ENCODE assay signal across 14 mouse cellular contexts in the genomic region with DNA sequence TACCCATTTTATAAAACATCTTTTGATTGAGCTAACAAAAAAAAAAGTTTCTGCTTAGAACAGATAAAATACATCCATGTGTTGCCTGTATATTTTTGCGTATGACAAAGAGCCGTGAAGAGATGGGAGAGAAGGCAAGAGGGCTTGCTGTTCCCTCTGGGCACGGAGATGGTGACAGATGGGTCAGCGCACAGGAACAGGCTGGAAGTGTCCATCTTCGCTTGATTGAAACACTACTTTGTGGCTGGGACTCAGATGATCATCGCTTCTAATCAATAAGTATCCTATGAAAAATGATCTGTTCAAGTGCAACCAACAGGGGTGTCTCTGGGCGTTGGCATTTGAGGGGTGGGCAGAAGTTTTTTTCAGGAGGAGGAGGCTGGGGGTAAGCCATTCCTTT.
DNase-seq lines count a peak whose midpoint lies in the region; TF ChIP-seq lines count a peak whose summit lies in the region.
"Had no signal": no experiment of that assay in that cellular context is flagged by ENCODE, and none has a peak within 500 bp of the region (broad histone marks: within the 10 kb centered on the region; RNA-seq: fewer than 3 reads in every experiment).

No protein-coding gene starts in this region.

- no peak for TF ChIP-seq CTCF in layer of hippocampus, adult 2 months (conservative IDR thresholded peaks at IDR 0.05)
- no peak for TF ChIP-seq CTCF in brain, embryonic 14.5 days (IDR thresholded peaks at IDR 0.05; ENCODE audit: borderline replicate concordance, extremely low read depth, insufficient read depth, insufficient read length)

- H3K4me3 ChIP-seq in layer of hippocampus, adult 2 months, result no peak overlapping the region
- H3K4me3 ChIP-seq: limb, embryonic 13.5 days had no signal

- no peak for TF ChIP-seq POLR2A in brain, embryonic 14.5 days (IDR thresholded peaks at IDR 0.05; ENCODE audit: borderline replicate concordance, extremely low read depth, insufficient read depth, insufficient read length, poor library complexity, severe bottlenecking)

- no peak for DNase-seq in layer of hippocampus, adult 2 months (ENCODE audit: low spot score in 2 of 2)
- DNase-seq in layer of hippocampus, adult 18-20 months (ENCODE audit: low spot score in 2 of 2), result no peak
- DNase-seq in brain, embryonic 14.5 days (ENCODE audit: low read depth), result peak; percentile 48
- peak; percentile 32 for DNase-seq in cerebellum, adult 11-12 months
- peak; percentile 52 to 69 for DNase-seq in cerebellum, postnatal 25 days
- DNase-seq in frontal cortex, postnatal 10 days (ENCODE audit: low spot score in 2 of 2), result no peak
- DNase-seq in gastrocnemius, adult 8-10 months (ENCODE audit: low spot score in 2 of 2), result no peak
- no peak for DNase-seq in testis, postnatal 14 days (ENCODE audit: low spot score)
- DNase-seq: adrenal gland, postnatal 36 days; kidney, adult 11 months; thymus, adult 18-20 months had no signal

- H3K27ac ChIP-seq in layer of hippocampus, adult 2 months, result peak overlapping the region; percentile 51; the same call in 1 of the 2 replicates
- H3K27ac ChIP-seq: kidney, postnatal 0 days; limb, embryonic 13.5 days; liver, embryonic 14.5 days had no signal

Comparison
In these comparisons a context has a peak if more than half of its experiments do, and no peak if none do; other contexts are left out.
1. DNase-seq: peak in brain, embryonic 14.5 days (single experiment), cerebellum, adult 11-12 months (single experiment) and cerebellum, postnatal 25 days (2 of 2); none in layer of hippocampus, adult 2 months (0 of 2), layer of hippocampus, adult 18-20 months (0 of 2), frontal cortex, postnatal 10 days (0 of 2), gastrocnemius, adult 8-10 months (0 of 2) and testis, postnatal 14 days (single experiment).